Mouse (Mus musculus) Patski (cell line): ENCODE measurements around the gene Alg14. TPM values are rescaled to one million over a fixed set of nuclear protein-coding genes. Genes with fewer than 3 reads are reported as not detected.

Experiments
- ATAC-seq: fragments of 100-300 bp; one replicate; pipeline ENCODE4 v1.8.0; 2021
- CTCF ChIA-PET: fragments of 350-600 bp; sonication (Branson Sonifier 250); formaldehyde crosslinking; loops from one replicate; lab custom pipeline; 2022; ENCODE audit warnings: inconsistent platforms; lab: Charles Lee
- POLR2A ChIA-PET: fragments of 350-600 bp; sonication (Branson Sonifier 250); formaldehyde crosslinking; loops from one replicate; lab custom pipeline; 2022; ENCODE audit warnings: antibody characterized with exemption, inconsistent platforms; lab: Charles Lee
- DNase-seq: peaks from one replicate; pipeline ENCODE4 v3.0.0-alpha.2; 2011; ENCODE audit warnings: low read depth, low spot score
- H3K27me3 ChIP-seq: fragments of 371-371 bp; one replicate; pipeline ENCODE4 v1.5.1; 2021
- CTCF ChIP-seq: fragments of 100-300 bp; IDR thresholded peaks from one replicate; pipeline ENCODE4 v1.5.1; 2021
- in situ Hi-C: fragments of 300-500 bp; cut with MboI; formaldehyde crosslinking; loops from 3 replicates; pipeline ENCODE4 v1.11.1; 2018; ENCODE audit warnings: low pct_unique_long_range_greater_than_20kb, mixed read lengths
- polyA plus RNA-seq: library from polyadenylated mRNA; unstranded; gene quantifications from one replicate; pipeline ENCODE4 v1.2.3, GENCODE M21; 2021

The Alg14 gene
- polyA plus RNA-seq, 1 experiment from 2014 or later, result 53.5 TPM

DNA sequence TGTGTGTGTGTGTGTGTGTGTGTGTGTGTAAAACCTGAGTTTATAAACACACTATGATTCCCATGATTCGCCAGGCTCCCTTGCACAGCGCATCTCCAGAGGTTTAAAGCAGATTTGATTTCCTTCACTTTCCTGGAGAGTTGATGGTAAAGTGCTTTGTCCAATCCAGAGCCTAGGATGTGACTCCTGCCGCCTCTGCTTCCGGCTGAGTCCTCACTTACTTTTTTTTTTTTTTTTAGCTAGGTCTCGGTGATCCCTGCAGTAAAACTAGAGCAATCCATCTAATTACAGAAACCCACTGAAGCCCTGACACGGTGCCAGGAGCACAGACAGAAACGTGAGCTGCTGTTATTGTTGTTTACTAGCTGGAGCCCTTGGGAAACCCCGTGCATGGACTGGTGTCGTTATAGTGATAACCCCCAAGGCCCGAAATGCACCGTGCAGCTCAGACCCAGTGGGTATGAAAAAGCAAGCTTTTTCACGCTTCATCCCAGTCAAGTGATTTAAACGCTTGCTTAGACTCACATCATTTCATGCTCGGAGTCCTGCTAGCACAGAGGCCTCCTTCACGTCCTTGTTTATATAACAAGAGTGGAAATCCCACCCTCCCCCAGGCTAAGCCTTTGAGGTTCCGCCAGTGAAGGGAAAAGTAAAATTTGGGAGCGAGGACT, 98.4 kb downstream of the Alg14 start:
- POLR2A ChIA-PET, result no interaction called here
- no peaks in the 10 kb centered on the region for H3K27me3 ChIP-seq
- in situ Hi-C loops, result no loop called here
- CTCF ChIA-PET, result interaction anchor here (1.2 to 2.0 kb wide), 3 partner anchors 9 to 24 kb away, joined by 3 to 9 read pairs (median 4); no protein-coding TSS in a partner anchor
- no peak for TF ChIP-seq CTCF
- ATAC-seq (no peak), DNase-seq (no peak)

DNA sequence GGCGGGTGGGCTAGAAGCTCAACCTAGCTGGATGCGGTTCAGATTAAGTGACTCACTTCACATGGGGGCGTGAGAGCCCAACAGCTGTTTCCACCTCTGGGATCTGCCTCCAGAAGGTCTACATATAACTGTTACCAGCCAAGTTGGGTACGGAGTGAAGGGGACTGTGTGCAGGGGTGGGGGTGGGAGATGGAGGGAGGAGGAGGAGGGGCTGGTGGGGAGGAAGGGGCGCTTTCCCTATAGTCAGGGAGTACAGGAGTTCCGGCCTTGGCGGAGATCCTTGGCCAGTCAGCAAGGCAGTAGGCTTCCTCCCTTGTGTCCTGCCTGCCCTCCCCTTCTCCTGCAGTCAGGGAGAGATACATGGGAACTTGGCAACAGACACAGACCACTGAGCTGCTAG, 99.2 kb downstream of the Alg14 start:
- POLR2A ChIA-PET, result no interaction called here
- no peak for ATAC-seq
- DNase-seq, result no peak
- in situ Hi-C loops, result no loop called here
- CTCF ChIA-PET, result interaction anchor here (1.2 to 2.0 kb wide), 3 partner anchors 10 to 25 kb away, joined by 3 to 9 read pairs (median 4); no protein-coding TSS in a partner anchor
- H3K27me3 ChIP-seq, result no peaks in the 10 kb centered on the region
- no peak for TF ChIP-seq CTCF

DNA sequence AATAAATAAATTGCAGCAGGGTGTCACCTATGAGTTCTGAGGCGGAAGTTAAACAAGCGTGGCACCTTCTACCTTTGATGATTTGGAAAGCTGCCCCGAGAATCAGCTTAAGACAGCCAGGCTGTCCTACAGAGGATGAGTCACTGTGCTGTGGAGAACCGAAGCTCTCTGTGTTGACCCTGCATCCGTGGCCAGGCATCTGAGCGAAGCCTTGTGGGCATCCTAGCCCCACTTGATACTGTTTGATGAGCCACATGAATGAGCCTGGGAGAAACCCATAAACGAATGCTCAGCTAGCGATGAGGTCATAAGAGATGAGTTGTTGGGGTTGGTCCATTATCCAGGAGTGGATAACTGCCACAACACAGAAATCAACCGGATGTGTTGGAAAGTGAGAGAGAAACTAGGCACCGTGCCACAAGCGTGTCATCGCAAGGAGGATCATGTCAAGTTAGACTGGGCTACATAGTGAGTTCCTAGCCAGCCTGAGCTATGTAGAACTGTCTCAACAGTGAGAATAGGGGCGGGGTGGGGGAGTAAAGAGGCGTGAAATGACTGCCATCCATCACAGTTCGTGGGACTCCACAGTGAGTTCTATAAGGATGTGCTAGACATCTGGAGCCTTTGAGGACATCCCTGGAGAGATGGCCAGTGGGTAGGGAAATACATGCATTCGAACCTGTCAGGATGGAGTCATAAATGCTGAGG, 104.2 kb downstream of the Alg14 start:
- in situ Hi-C loops, result no loop called here
- ATAC-seq, result peak; percentile 99
- peak; percentile 100 for DNase-seq
- no peaks in the 10 kb centered on the region for H3K27me3 ChIP-seq
- ChIA-PET POLR2A (interaction anchor here (0.6 to 0.7 kb wide), 2 partner anchors 29 to 86 kb away, joined by 3 to 4 read pairs; no protein-coding TSS in a partner anchor), CTCF (interaction anchor here (0.9 to 2.7 kb wide), 8 partner anchors 8 to 105 kb away, joined by 3 to 8 read pairs (median 3); no protein-coding TSS in a partner anchor)
- no peak for TF ChIP-seq CTCF

DNA sequence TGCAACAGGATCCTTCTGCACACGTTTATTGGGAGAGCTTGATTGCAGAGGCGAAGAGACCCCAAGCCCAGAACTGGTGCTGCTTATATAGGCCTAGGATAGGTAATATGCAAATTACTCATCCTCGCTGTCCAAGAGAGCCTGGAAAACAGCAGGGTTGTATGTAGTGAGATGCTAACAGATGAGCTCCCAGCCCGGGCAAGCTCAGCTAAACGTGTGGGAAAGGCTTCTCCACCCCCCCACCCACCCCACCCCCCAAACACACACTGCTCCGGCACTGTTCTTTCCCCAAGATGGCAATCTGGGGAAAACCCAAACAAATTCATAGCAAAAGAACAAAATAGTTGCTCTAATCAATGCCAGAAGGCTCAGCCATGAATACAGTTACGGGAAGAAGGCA, 105.0 kb downstream of the Alg14 start:
- DNase-seq (no peak), ATAC-seq (no peak)
- in situ Hi-C loops, result no loop called here
- POLR2A ChIA-PET, result no interaction called here
- CTCF ChIA-PET, result interaction anchor here (0.8 to 1.8 kb wide), 8 partner anchors 10 to 104 kb away, joined by 3 to 6 read pairs (median 3); no protein-coding TSS in a partner anchor
- H3K27me3 ChIP-seq, result no peaks in the 10 kb centered on the region
- no peak for TF ChIP-seq CTCF

DNA sequence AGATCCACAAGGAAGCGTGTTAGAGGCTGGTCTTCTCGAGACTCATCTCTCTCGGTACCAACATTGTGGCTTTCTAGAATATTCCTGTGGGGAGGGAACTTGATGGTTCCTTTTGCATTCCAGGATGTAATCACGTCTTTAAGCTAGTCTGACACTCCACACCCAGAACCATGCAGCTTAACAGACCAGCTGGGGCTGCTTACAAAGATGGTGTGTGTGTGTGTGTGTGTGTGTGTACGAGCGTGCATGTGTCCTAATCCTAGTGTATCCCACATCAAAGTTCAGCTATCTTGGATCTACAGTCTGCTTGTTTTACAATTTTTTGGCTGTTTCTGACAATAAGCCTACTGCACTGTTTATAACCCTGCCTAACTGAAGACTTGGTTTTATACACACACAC, 105.4 kb downstream of the Alg14 start:
- ATAC-seq (no peak), DNase-seq (no peak)
- in situ Hi-C loops, result no loop called here
- ChIA-PET POLR2A (interaction anchor here (1.1 kb wide), 1 partner anchor 26 kb away, joined by 3 read pairs; no protein-coding TSS in a partner anchor), CTCF (interaction anchor here (0.8 to 1.8 kb wide), 10 partner anchors 9 to 103 kb away, joined by 3 to 6 read pairs (median 3); no protein-coding TSS in a partner anchor)
- no peaks in the 10 kb centered on the region for H3K27me3 ChIP-seq
- no peak for TF ChIP-seq CTCF

DNA sequence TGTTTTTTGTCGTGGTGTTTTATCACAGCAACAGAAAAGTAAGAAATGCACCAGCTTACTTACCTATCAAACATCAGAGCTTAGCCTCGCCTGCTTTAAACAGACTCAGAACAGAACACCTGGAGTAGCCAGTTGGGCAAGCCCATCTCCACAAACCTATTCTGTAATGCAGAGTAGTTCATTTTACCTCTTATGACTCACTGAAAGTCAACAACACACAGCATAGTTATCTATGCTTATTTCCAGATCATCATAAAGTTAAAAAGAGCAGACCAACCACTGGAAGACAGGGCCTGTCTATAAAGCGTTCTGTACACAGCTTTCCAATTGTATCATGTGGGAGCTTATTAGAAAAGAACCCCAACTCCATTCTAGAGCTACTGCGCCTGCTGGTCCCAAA, 109.8 kb downstream of the Alg14 start:
- in situ Hi-C loops, result no loop called here

DNA sequence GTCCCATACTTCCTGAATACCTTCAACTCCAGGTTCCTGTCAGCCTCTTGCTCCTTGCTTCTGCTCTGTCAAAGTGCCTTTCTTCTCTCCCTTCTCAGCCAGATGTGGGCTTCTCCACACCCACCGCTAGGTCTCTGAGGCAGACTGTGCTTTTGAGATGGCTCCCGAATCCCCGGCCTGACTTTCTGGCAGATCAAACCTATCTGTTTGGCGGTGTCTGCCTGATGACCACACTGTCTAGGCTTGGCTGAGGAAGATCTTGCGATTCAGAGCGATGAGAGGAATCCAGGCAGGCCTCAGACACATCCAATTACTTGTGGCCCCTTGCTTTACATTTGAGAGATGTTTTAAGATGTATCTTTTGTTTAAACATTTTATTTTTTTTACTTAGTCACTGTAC, 110.5 kb downstream of the Alg14 start:
- ATAC-seq (no peak), DNase-seq (no peak)
- ChIA-PET POLR2A (no interaction called here), CTCF (interaction anchor here (1.0 kb wide), 2 partner anchors 14 to 336 kb away, joined by 3 read pairs; no protein-coding TSS in a partner anchor)
- TF ChIP-seq CTCF, result no peak
- in situ Hi-C loops, result no loop called here
- H3K27me3 ChIP-seq, result no peaks in the 10 kb centered on the region

More for the DNA sequence above, 109.8 kb downstream of the Alg14 start:
- no peak for ATAC-seq
- H3K27me3 ChIP-seq, result no peaks in the 10 kb centered on the region
- ChIA-PET CTCF (interaction anchor here (0.9 to 1.0 kb wide), 2 partner anchors 15 to 20 kb away, joined by 3 to 4 read pairs; no protein-coding TSS in a partner anchor), POLR2A (no interaction called here)
- no peak for TF ChIP-seq CTCF
- DNase-seq, result no peak

DNA sequence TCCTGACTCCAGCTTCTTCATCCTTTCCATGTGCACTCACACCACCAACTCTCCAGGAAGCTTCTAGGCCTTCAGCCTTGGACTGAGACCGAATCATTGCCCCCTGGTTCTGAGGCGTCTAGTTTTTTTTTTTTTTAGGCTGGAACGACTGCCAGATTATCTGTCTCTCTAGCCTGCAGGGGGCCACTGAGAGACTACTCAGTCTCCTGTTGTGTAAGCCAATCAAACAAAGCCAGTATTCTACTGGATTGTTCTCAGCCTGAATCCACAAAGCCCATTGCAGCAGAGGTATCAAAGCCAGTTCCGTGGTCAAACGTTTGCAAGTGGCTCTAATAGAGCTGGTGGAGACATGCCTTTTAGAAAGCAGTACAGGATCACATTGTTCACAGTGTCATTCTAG, 111.9 kb downstream of the Alg14 start:
- DNase-seq, result no peak
- CTCF ChIA-PET, result interaction anchor here (0.7 to 1.3 kb wide), 4 partner anchors 8 to 334 kb away, joined by 3 to 4 read pairs (median 3); no protein-coding TSS in a partner anchor
- in situ Hi-C loops, result no loop called here
- TF ChIP-seq CTCF, result no peak
- no peak for ATAC-seq
- no peaks in the 10 kb centered on the region for H3K27me3 ChIP-seq
- POLR2A ChIA-PET, result no interaction called here

DNA sequence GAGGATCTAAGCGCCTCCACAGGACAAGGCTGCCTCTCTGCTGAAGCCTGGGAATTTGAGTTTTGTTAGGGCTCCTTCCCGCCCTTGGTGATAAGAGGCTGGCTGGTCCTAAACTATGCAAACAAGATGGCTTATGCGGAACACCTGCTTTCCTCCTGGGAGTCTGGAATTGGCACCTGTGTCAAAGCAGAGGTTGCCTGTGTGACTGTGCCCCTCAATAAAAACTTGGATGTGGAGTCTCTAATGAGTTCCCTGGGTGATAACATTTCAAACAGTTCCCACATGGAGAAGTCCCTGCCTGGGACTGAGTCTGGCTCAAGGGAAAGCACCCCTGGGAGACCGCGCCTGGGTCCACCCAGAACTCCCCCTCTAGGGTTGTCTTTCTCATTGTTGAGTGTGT, 113.5 kb downstream of the Alg14 start:
- no peak for ATAC-seq
- in situ Hi-C loops, result no loop called here
- no peak for TF ChIP-seq CTCF
- POLR2A ChIA-PET, result no interaction called here
- DNase-seq, result no peak
- CTCF ChIA-PET, result no interaction called here
- H3K27me3 ChIP-seq, result no peaks in the 10 kb centered on the region

DNA sequence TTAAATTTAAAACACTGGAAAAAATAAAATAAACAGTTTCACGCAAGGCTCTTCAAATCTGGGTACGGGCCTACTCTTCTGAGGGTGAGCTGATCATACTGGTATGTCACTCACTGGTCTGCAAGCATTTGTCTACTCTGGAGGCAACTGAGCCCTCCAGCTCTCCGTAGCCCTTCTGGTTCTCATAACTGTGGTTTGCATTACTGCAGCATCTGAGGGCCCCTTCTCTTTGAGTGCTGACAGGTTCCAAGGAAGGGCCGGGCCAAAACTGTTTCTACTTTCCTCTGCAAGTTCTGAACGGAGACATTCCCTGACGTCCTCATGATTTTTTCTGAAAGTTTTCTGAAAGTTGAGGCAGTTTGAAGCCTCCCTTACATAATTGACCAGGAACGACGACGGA, 115.8 kb downstream of the Alg14 start:
- no peaks in the 10 kb centered on the region for H3K27me3 ChIP-seq
- POLR2A ChIA-PET, result no interaction called here
- no peak for TF ChIP-seq CTCF
- CTCF ChIA-PET, result interaction anchor here (1.4 to 1.8 kb wide), 2 partner anchors 11 to 18 kb away, joined by 3 to 7 read pairs; no protein-coding TSS in a partner anchor
- in situ Hi-C loops, result no loop called here
- DNase-seq (no peak), ATAC-seq (no peak)
